Comparison of ENCODE assay signal across 20 mouse cellular contexts in the genomic region with DNA sequence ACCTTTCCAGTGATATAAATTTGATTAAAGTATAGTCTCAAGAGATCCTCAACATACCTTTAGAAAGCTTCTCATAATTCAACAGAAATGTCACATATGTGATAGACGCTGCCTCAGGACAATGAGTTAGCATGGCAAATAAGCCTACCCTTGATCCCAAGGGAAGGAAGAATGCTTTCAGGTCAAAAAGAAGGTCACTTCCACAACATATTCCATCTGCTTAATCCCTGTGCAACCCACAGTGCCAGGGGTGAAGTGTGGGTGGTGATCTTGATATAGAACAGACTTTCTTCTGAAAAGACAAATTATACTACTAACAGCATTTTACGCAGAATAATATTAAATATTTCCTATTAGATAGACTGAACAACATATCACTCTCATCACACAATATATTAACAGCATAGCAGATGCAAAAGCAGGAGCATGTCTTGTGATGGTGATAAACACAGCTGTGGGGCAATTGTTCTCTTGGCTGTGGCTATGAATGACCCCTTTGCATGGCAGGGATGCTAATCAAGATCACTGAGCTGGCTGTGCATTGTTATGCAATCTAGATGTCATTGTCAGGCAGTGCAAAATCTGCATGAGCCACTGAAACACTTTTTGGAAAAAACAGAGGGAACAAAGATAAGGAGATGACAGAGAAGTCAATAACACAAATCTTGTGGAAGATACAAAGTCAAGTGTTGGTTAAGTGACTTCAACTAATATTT.
DNase-seq lines count a peak whose midpoint lies in the region; ATAC-seq and TF ChIP-seq lines count a peak whose summit lies in the region.
"Had no signal": no experiment of that assay in that cellular context is flagged by ENCODE, and none has a peak within 500 bp of the region (broad histone marks: within the 10 kb centered on the region; RNA-seq: fewer than 3 reads in every experiment).

No protein-coding gene starts in this region.

- no peak overlapping the region for H3K4me3 ChIP-seq in hindbrain, embryonic 10.5 days
- H3K4me3 ChIP-seq in hindbrain, embryonic 14.5 days (replicated peaks; ENCODE audit: low read length), result no peak overlapping the region
- no peak overlapping the region for H3K4me3 ChIP-seq in ES-Bruce4 (ENCODE audit: low read depth, low read length)
- H3K4me3 ChIP-seq in forebrain, embryonic 16.5 days (replicated peaks; ENCODE audit: low read length), result no peak overlapping the region
- H3K4me3 ChIP-seq: embryonic facial prominence, embryonic 10.5 days; heart, embryonic 13.5 days; intestine, embryonic 15.5 days; left cerebral cortex, adult 2 months; limb, embryonic 12.5 days; liver, embryonic 13.5 days; megakaryocyte, embryonic 14.5 days; myocyte had no signal

- H3K9me3 ChIP-seq in hindbrain, embryonic 10.5 days, result no peaks in the 10 kb centered on the region
- no peaks in the 10 kb centered on the region for H3K9me3 ChIP-seq in hindbrain, embryonic 14.5 days (ENCODE audit: control insufficient read depth, low read length)
- H3K9me3 ChIP-seq in ES-Bruce4 (replicated peaks; ENCODE audit: control insufficient read depth, insufficient read depth, low read length, poor library complexity, severe bottlenecking), result no peaks in the 10 kb centered on the region
- no peaks in the 10 kb centered on the region for H3K9me3 ChIP-seq in forebrain, embryonic 16.5 days (ENCODE audit: control insufficient read depth, low read length)
- H3K9me3 ChIP-seq: embryonic facial prominence, embryonic 10.5 days; heart, embryonic 13.5 days; intestine, embryonic 15.5 days; limb, embryonic 12.5 days; liver, embryonic 13.5 days; megakaryocyte, embryonic 14.5 days had no signal

- no peak overlapping the region for H3K9ac ChIP-seq in hindbrain, embryonic 14.5 days
- H3K9ac ChIP-seq in ES-Bruce4 (ENCODE audit: low read depth, poor library complexity, severe bottlenecking), result no peak overlapping the region
- H3K9ac ChIP-seq in forebrain, embryonic 16.5 days (replicated peaks; ENCODE audit: low read depth, low read length), result no peak overlapping the region
- H3K9ac ChIP-seq: heart, embryonic 13.5 days; intestine, embryonic 15.5 days; limb, embryonic 12.5 days; liver, embryonic 13.5 days had no signal

- no peak overlapping the region for H3K4me2 ChIP-seq in hindbrain, embryonic 14.5 days (replicated peaks)
- no peak overlapping the region for H3K4me2 ChIP-seq in forebrain, embryonic 16.5 days (ENCODE audit: low read length)
- H3K4me2 ChIP-seq: heart, embryonic 13.5 days; intestine, embryonic 15.5 days; limb, embryonic 12.5 days; liver, embryonic 13.5 days had no signal

- peak; percentile 30 for DNase-seq in hindbrain, embryonic 10.5 days (ENCODE audit: low spot score)
- DNase-seq in hindbrain, embryonic 14.5 days (ENCODE audit: low spot score), result no peak
- DNase-seq in brain, adult 2 months (ENCODE audit: low read depth, low spot score), result peak; percentile 78
- DNase-seq in thymus, postnatal 4 days, result no peak
- no peak for DNase-seq in thymus, postnatal 0 days (ENCODE audit: low spot score)
- DNase-seq: cerebellum, adult 9-11 months; heart, postnatal 4 days; liver, embryonic 13.5 days; right cerebral cortex, adult 18-20 months had no signal

- TF ChIP-seq CTCF in ES-Bruce4 (IDR thresholded peaks at IDR 0.05; ENCODE audit: low read depth, low read length), result no peak

- ATAC-seq in hindbrain, embryonic 14.5 days (ENCODE audit: low FRiP score), result no peak
- peak; percentile 77 for ATAC-seq in forebrain, embryonic 16.5 days
- no peak for ATAC-seq in megakaryocyte progenitor cell, adult 5-6 weeks (replicated peaks; ENCODE audit: poor library complexity)
- ATAC-seq: intestine, embryonic 15.5 days had no signal

- no peak for TF ChIP-seq POLR2A in ES-Bruce4 (IDR thresholded peaks at IDR 0.05; ENCODE audit: insufficient read depth, low read length)

- H3K36me3 ChIP-seq in hindbrain, embryonic 10.5 days, result no peaks in the 10 kb centered on the region
- no peaks in the 10 kb centered on the region for H3K36me3 ChIP-seq in hindbrain, embryonic 14.5 days (replicated peaks; ENCODE audit: control insufficient read depth, insufficient read depth)
- no peaks in the 10 kb centered on the region for H3K36me3 ChIP-seq in ES-Bruce4 (ENCODE audit: control insufficient read depth, insufficient read depth, low read length, poor library complexity, severe bottlenecking)
- no peaks in the 10 kb centered on the region for H3K36me3 ChIP-seq in forebrain, embryonic 16.5 days (ENCODE audit: control insufficient read depth, insufficient read depth)
- H3K36me3 ChIP-seq: embryonic facial prominence, embryonic 10.5 days; heart, embryonic 13.5 days; intestine, embryonic 15.5 days; limb, embryonic 12.5 days; liver, embryonic 13.5 days had no signal

- 0 out of 2 replicates have a peak overlapping the region, but pooled peaks have one; percentile 8 for H3K27ac ChIP-seq in hindbrain, embryonic 10.5 days
- no peak overlapping the region for H3K27ac ChIP-seq in hindbrain, embryonic 14.5 days
- no peak overlapping the region for H3K27ac ChIP-seq in ES-Bruce4 (ENCODE audit: insufficient read depth, low read length)
- H3K27ac ChIP-seq in forebrain, embryonic 16.5 days (ENCODE audit: low read length), result no peak overlapping the region
- H3K27ac ChIP-seq: embryonic facial prominence, embryonic 10.5 days; heart, embryonic 13.5 days; intestine, embryonic 15.5 days; kidney, postnatal 0 days; left cerebral cortex, adult 2 months; limb, embryonic 12.5 days; liver, embryonic 13.5 days had no signal

- H3K27me3 ChIP-seq in hindbrain, embryonic 10.5 days (ENCODE audit: insufficient read depth, poor library complexity, severe bottlenecking), result no peaks in the 10 kb centered on the region
- no peaks in the 10 kb centered on the region for H3K27me3 ChIP-seq in hindbrain, embryonic 14.5 days (ENCODE audit: control insufficient read depth, insufficient read depth, low read length)
- no peaks in the 10 kb centered on the region for H3K27me3 ChIP-seq in ES-Bruce4 (ENCODE audit: control insufficient read depth, insufficient read depth, low read length, poor library complexity, severe bottlenecking)
- no peaks in the 10 kb centered on the region for H3K27me3 ChIP-seq in forebrain, embryonic 16.5 days (replicated peaks; ENCODE audit: control insufficient read depth, insufficient read depth, low read length)
- H3K27me3 ChIP-seq: heart, embryonic 13.5 days; intestine, embryonic 15.5 days; limb, embryonic 12.5 days; liver, embryonic 13.5 days; megakaryocyte, embryonic 14.5 days had no signal

- WGBS in hindbrain, embryonic 10.5 days, result 54% methylated on average over 2 of the region's 2 CpGs
- WGBS in hindbrain, embryonic 14.5 days, result 42% methylated on average over 2 of the region's 2 CpGs
- WGBS in forebrain, embryonic 16.5 days, result 68% methylated on average over 2 of the region's 2 CpGs

- TF ChIP-seq EP300 in ES-Bruce4 (IDR thresholded peaks at IDR 0.05; ENCODE audit: insufficient read depth, low read depth, low read length), result 0 out of 2 replicates have a peak, but pooled peaks have one; percentile 46

- H3K4me1 ChIP-seq in hindbrain, embryonic 10.5 days (replicated peaks), result peaks cover 9% of the 10 kb centered on the region
- peaks cover 9% of the 10 kb centered on the region for H3K4me1 ChIP-seq in hindbrain, embryonic 14.5 days (replicated peaks; ENCODE audit: control insufficient read depth, insufficient read depth, low read length)
- H3K4me1 ChIP-seq in ES-Bruce4 (ENCODE audit: control insufficient read depth, insufficient read depth, low read length), result no peaks in the 10 kb centered on the region
- H3K4me1 ChIP-seq in forebrain, embryonic 16.5 days (replicated peaks; ENCODE audit: control insufficient read depth, insufficient read depth, low read length), result no peaks in the 10 kb centered on the region
- H3K4me1 ChIP-seq: embryonic facial prominence, embryonic 10.5 days; heart, embryonic 13.5 days; intestine, embryonic 15.5 days; limb, embryonic 12.5 days; liver, embryonic 13.5 days; megakaryocyte, embryonic 14.5 days had no signal

Comparison
In these comparisons a context has a peak if more than half of its experiments do, and no peak if none do; other contexts are left out.
1. DNase-seq: peak in hindbrain, embryonic 10.5 days (single experiment) and brain, adult 2 months (single experiment); none in hindbrain, embryonic 14.5 days (single experiment), thymus, postnatal 4 days (single experiment) and thymus, postnatal 0 days (single experiment).